Mouse (Mus musculus) adrenal gland, postnatal 14 days (tissue): ENCODE results near the gene Rapgef3. TPM values are rescaled to one million over a fixed set of nuclear protein-coding genes. Genes with fewer than 3 reads are reported as not detected.
A peak's percentile ranks its signal among the peaks of the same experiment; 100 is the strongest.

Experiments used
- DNase-seq: peaks from one replicate; pipeline ENCODE4 v3.0.0; 2021; ENCODE audit warnings: mixed read lengths
- total RNA-seq: library from RNA; stranded (reverse); gene quantifications from 2 replicates; pipeline ENCODE4 v1.2.3, GENCODE M21; 2021

The Rapgef3 gene
- total RNA-seq, 1 experiment from 2014 or later: 22.2 TPM

- DNase-seq: peak; percentile 86
These were observed 5.3 kb upstream of the Rapgef3 start for GRCm38 (mm10) chr15:97773108-97773507.

- no peak for DNase-seq
These were observed 2.5 kb upstream of the Rapgef3 start for GRCm38 (mm10) chr15:97770280-97770679.

GRCm38 (mm10) chr15:97768192-97768591 lies 420 bp upstream of the Rapgef3 start:
- DNase-seq: peak; percentile 73

GRCm38 (mm10) chr15:97766594-97767279 lies 1.0 kb downstream of the Rapgef3 start:
- DNase-seq: peak; percentile 46

- no peak for DNase-seq
These were observed 1.6 kb downstream of the Rapgef3 start for GRCm38 (mm10) chr15:97766194-97766593.

GRCm38 (mm10) chr15:97765090-97765794 lies 2.5 kb downstream of the Rapgef3 start:
- no peak for DNase-seq

GRCm38 (mm10) chr15:97764532-97764931 lies 3.2 kb downstream of the Rapgef3 start:
- DNase-seq: no peak

GRCm38 (mm10) chr15:97763256-97764049 lies 4.3 kb downstream of the Rapgef3 start:
- DNase-seq: no peak

GRCm38 (mm10) chr15:97762733-97763132 lies 5.0 kb downstream of the Rapgef3 start:
- peak; percentile 59 for DNase-seq

GRCm38 (mm10) chr15:97761438-97761837 lies 6.3 kb downstream of the Rapgef3 start:
- no peak for DNase-seq

- no peak for DNase-seq
These were observed 6.8 kb downstream of the Rapgef3 start for GRCm38 (mm10) chr15:97760952-97761351.

- DNase-seq: no peak
These were observed 7.8 kb downstream of the Rapgef3 start for GRCm38 (mm10) chr15:97760006-97760405.

- DNase-seq: no peak
These were observed 12.4 kb downstream of the Rapgef3 start for GRCm38 (mm10) chr15:97755361-97755760.

- DNase-seq: no peak
These were observed 13.3 kb downstream of the Rapgef3 start for GRCm38 (mm10) chr15:97754476-97754875.

- no peak for DNase-seq
These were observed 15.3 kb downstream of the Rapgef3 start for GRCm38 (mm10) chr15:97752491-97752890.

GRCm38 (mm10) chr15:97751676-97752075 lies 16.1 kb downstream of the Rapgef3 start:
- DNase-seq: no peak

- peak; percentile 91 for DNase-seq
These were observed 17.1 kb downstream of the Rapgef3 start for GRCm38 (mm10) chr15:97750697-97751096.

GRCm38 (mm10) chr15:97749841-97750240 lies 17.9 kb downstream of the Rapgef3 start:
- no peak for DNase-seq

GRCm38 (mm10) chr15:97749397-97749796 lies 18.4 kb downstream of the Rapgef3 start:
- DNase-seq: no peak

GRCm38 (mm10) chr15:97748964-97749363 lies 18.8 kb downstream of the Rapgef3 start:
- DNase-seq: no peak

GRCm38 (mm10) chr15:97748309-97748708 lies 19.5 kb downstream of the Rapgef3 start:
- DNase-seq: no peak

GRCm38 (mm10) chr15:97747486-97747885 lies 20.3 kb downstream of the Rapgef3 start:
- no peak for DNase-seq

GRCm38 (mm10) chr15:97746748-97747147 lies 21.0 kb downstream of the Rapgef3 start:
- DNase-seq: no peak
